23 mouse cellular contexts compared by ENCODE assay signal in the genomic region with DNA sequence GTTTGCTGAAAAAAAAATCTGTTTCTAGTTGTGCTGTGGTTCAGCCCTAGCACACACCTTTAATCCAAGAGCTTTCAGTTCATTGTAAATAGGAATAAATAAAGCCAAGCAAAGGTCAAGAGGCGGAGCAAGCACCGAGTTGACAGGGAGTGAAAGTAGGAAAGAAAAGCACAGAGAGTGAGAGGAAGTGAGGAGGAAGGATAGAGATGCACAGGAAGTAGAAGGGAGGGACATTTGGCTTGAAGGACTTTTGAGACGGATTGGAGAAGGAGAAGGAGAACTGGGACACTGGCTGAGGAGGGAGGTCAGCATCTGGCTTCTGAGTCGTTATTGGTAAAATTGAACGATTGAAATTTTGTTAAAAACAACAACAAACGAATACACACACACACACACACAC.
DNase-seq lines count a peak whose midpoint lies in the region; ATAC-seq and TF ChIP-seq lines count a peak whose summit lies in the region.
"Had no signal": no experiment of that assay in that cellular context is flagged by ENCODE, and none has a peak within 500 bp of the region (broad histone marks: within the 10 kb centered on the region; RNA-seq: fewer than 3 reads in every experiment).

No protein-coding gene starts in this region.

- no peaks in the 10 kb centered on the region for H3K36me3 ChIP-seq in liver, adult 2 months (ENCODE audit: control insufficient read depth, insufficient read depth, low read length)
- H3K36me3 ChIP-seq in hindbrain, embryonic 11.5 days (ENCODE audit: control insufficient read depth, insufficient read depth, low read length) = no peaks in the 10 kb centered on the region
- H3K36me3 ChIP-seq in embryonic facial prominence, embryonic 10.5 days (replicated peaks) = no peaks in the 10 kb centered on the region
- H3K36me3 ChIP-seq: embryonic facial prominence, embryonic 13.5 days; embryonic facial prominence, embryonic 15.5 days; forebrain, embryonic 10.5 days; forebrain, embryonic 12.5 days; G1E had no signal

- H3K9ac ChIP-seq in liver, adult 2 months (ENCODE audit: low read depth, low read length) = no peak overlapping the region
- no peak overlapping the region for H3K9ac ChIP-seq in hindbrain, embryonic 11.5 days (ENCODE audit: low read depth, low read length)
- H3K9ac ChIP-seq: embryonic facial prominence, embryonic 13.5 days; embryonic facial prominence, embryonic 15.5 days; forebrain, embryonic 12.5 days had no signal

- no peaks in the 10 kb centered on the region for H3K4me1 ChIP-seq in liver, adult 2 months (ENCODE audit: control insufficient read depth, insufficient read depth, low read length)
- H3K4me1 ChIP-seq in hindbrain, embryonic 11.5 days (replicated peaks; ENCODE audit: control insufficient read depth, insufficient read depth, low read length) = no peaks in the 10 kb centered on the region
- no peaks in the 10 kb centered on the region for H3K4me1 ChIP-seq in embryonic facial prominence, embryonic 10.5 days
- H3K4me1 ChIP-seq: embryonic facial prominence, embryonic 13.5 days; embryonic facial prominence, embryonic 15.5 days; forebrain, embryonic 10.5 days had no signal

- H3K79me2 ChIP-seq in liver, adult 2 months (ENCODE audit: control insufficient read depth, insufficient read depth, low read length) = no peaks in the 10 kb centered on the region

- H3K9me3 ChIP-seq in hindbrain, embryonic 11.5 days (ENCODE audit: control insufficient read depth, low read length) = no peaks in the 10 kb centered on the region
- H3K9me3 ChIP-seq in embryonic facial prominence, embryonic 10.5 days = no peaks in the 10 kb centered on the region
- H3K9me3 ChIP-seq: embryonic facial prominence, embryonic 13.5 days; embryonic facial prominence, embryonic 15.5 days; forebrain, embryonic 10.5 days; forebrain, embryonic 12.5 days had no signal

- TF ChIP-seq CTCF in liver, adult 2 months (IDR thresholded peaks at IDR 0.05; ENCODE audit: low read depth, low read length) = no peak

- no peak for ATAC-seq in hindbrain, embryonic 11.5 days (ENCODE audit: low FRiP score)
- ATAC-seq: forebrain, embryonic 14.5 days; forebrain, embryonic 16.5 days had no signal

- H3K27me3 ChIP-seq in liver, adult 2 months (ENCODE audit: control insufficient read depth, insufficient read depth, low read length) = no peaks in the 10 kb centered on the region
- no peaks in the 10 kb centered on the region for H3K27me3 ChIP-seq in hindbrain, embryonic 11.5 days (ENCODE audit: control insufficient read depth, insufficient read depth, low read length)
- no peaks in the 10 kb centered on the region for H3K27me3 ChIP-seq in embryonic facial prominence, embryonic 10.5 days (replicated peaks; ENCODE audit: low read depth, poor library complexity, severe bottlenecking)
- H3K27me3 ChIP-seq: embryonic facial prominence, embryonic 13.5 days; embryonic facial prominence, embryonic 15.5 days; forebrain, embryonic 12.5 days had no signal

- H3K4me3 ChIP-seq in liver, adult 2 months (ENCODE audit: insufficient read depth, low read depth, low read length) = no peak overlapping the region
- H3K4me3 ChIP-seq in hindbrain, embryonic 11.5 days (ENCODE audit: low read depth, low read length) = no peak overlapping the region
- H3K4me3 ChIP-seq in embryonic facial prominence, embryonic 10.5 days = no peak overlapping the region
- H3K4me3 ChIP-seq: embryonic facial prominence, embryonic 13.5 days; embryonic facial prominence, embryonic 15.5 days; erythroblast, embryonic 14.5 days; forebrain, embryonic 10.5 days; forebrain, embryonic 12.5 days had no signal

- no peak for TF ChIP-seq POLR2A in liver, adult 2 months (IDR thresholded peaks at IDR 0.05; ENCODE audit: extremely low read depth, insufficient read depth, low read length)

- peak; percentile 1 for DNase-seq in liver, adult 2 months (ENCODE audit: extremely low read depth, low read depth, low spot score)
- DNase-seq in liver (no peak), 416B (ENCODE audit: low read depth) (peak; percentile 55), NIH3T3 (ENCODE audit: low read depth) (peak; percentile 11)
- DNase-seq in hindbrain, embryonic 11.5 days (ENCODE audit: low spot score) = no peak
- no peak for DNase-seq in embryonic facial prominence, embryonic 10.5 days (ENCODE audit: low spot score)
- DNase-seq: adrenal gland, adult 2 months; adrenal gland, postnatal 10 days; adrenal gland, postnatal 25 days; cerebellum, adult 11 months; cerebellum, adult 18-20 months; cerebellum, adult 8-10 months; cerebellum, adult 9-11 months; cerebellum, postnatal 14 days; cerebellum, postnatal 36 days had no signal

- no peak overlapping the region for H3K27ac ChIP-seq in liver, adult 2 months (replicated peaks; ENCODE audit: insufficient read depth, low read depth, low read length)
- no peak overlapping the region for H3K27ac ChIP-seq in hindbrain, embryonic 11.5 days (ENCODE audit: low read depth, low read length)
- H3K27ac ChIP-seq in embryonic facial prominence, embryonic 10.5 days (replicated peaks) = no peak overlapping the region
- H3K27ac ChIP-seq: embryonic facial prominence, embryonic 13.5 days; embryonic facial prominence, embryonic 15.5 days; forebrain, embryonic 10.5 days; forebrain, embryonic 12.5 days had no signal

- H3K4me2 ChIP-seq in hindbrain, embryonic 11.5 days (replicated peaks; ENCODE audit: low read depth, low read length) = no peak overlapping the region
- H3K4me2 ChIP-seq: embryonic facial prominence, embryonic 13.5 days; embryonic facial prominence, embryonic 15.5 days; forebrain, embryonic 12.5 days had no signal

- 64% methylated on average over 6 of the region's 6 CpGs for WGBS in liver, adult 2 months
- 85% methylated on average over 6 of the region's 6 CpGs for WGBS in hindbrain, embryonic 11.5 days
- WGBS in embryonic facial prominence, embryonic 10.5 days = 85% methylated on average over 6 of the region's 6 CpGs

Comparison
In these comparisons a context has a peak if more than half of its experiments do, and no peak if none do; other contexts are left out.
1. DNase-seq: peak in liver, adult 2 months (single experiment), 416B (single experiment) and NIH3T3 (single experiment); none in liver (single experiment), hindbrain, embryonic 11.5 days (single experiment) and embryonic facial prominence, embryonic 10.5 days (single experiment).